Mouse (Mus musculus) hindlimb bud, embryonic 11.5 days (tissue): ENCODE data around the gene Ntrk3.

Experiments used
- DNase-seq: peaks from one replicate; pipeline ENCODE4 v3.0.0-alpha.2; 2012; ENCODE audit warnings: low read depth, low spot score; ENCODE audit errors: extremely low spot score

The Ntrk3 gene

DNA sequence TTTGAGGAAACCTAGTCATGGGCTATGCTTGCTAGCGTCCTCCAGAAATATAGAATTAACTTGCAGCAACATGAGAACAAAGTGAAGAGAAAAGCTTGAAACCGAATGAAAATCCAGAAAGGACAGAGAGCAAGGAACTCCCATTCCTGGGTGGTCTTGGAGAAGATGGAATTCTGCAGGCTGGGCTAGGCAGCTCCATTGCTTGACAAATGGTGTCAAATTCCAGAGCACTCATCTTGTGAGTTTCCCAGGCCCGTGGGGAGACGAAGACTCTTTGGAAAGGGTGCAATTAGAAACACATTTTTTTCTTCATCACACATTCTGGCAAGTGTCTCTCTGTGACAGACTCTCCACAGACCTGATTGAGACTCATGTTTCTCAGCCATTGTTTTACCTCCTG lies 479.7 kb downstream of the Ntrk3 start:
- DNase-seq: no peak

DNA sequence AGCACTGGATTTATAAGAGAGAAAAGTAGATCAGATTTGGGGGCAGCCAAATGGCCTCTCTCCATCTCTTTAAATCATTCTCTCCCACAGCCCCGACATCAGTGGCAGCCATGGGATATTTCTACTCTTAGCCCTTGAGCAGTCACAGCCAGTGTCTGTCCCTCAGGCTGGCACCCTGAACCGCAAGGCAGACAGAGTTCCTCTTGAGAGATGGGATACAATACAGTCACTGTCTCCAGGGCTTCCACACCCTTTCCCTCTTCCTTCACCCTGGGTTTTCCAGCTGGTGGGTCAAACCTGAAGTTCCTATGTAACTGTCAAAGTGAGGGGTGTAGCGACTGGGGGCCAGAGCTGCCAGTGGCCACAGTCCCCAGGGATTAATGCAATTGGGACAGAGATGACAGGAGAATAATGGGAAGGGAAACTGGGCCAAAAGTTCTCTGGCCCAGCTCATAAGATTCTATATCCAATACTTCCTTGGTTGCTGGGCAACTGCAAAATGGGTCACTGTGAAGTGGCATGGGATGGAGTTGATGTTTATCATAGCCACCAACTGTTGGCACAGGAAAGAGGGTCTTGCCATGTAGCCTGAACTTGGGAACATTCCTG lies 483.9 kb downstream of the Ntrk3 start:
- DNase-seq: no peak

DNA sequence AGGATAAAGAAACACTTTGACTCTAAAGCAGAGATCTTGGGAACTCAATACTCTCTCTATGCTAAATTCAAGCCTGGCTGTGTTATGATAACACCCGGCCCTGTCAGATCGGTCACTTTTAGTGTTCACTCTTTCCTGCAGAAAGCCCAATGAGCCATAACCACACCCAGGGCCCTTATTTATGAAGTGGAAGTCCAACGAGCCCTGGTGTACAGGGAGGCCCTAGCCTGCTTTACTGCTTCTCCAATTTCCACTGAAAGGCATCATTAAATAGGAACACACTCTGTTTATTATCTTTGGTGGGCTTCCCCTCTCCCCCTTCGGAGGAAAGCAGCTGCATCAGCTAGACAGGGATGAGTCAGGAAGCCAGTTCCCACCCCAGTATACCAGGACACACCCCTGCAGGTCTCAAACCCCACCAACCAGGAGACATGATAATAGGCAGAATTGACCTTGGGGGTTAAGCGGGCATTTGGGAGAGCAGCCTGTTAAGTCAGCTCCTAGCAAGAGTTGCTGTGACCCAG lies 489.6 kb downstream of the Ntrk3 start:
- DNase-seq: no peak

DNA sequence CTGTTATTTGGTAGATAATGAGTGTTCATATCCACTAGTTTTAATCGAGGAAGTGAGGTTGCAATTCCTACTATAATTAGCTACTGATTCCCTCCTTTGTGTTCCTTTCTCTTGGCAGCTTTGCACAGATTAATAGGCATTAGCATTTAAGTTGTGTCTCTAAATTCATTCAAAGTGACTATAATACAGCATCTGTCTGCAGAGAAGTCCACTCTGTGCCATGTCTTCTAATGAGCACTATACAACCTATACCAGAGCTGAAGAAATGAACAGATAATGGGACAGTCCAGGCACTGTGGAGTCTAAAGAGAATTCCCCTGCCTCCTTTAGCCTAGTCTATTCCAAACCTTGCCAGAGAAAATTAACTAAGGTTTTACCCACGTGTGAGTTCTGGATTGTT lies 498.8 kb downstream of the Ntrk3 start:
- no peak for DNase-seq

GRCm38 (mm10) chr7:78221668-78222067 lies 516.1 kb downstream of the Ntrk3 start:
- no peak for DNase-seq

- DNase-seq: no peak
These were observed 516.9 kb downstream of the Ntrk3 start for GRCm38 (mm10) chr7:78220949-78221348.

DNA sequence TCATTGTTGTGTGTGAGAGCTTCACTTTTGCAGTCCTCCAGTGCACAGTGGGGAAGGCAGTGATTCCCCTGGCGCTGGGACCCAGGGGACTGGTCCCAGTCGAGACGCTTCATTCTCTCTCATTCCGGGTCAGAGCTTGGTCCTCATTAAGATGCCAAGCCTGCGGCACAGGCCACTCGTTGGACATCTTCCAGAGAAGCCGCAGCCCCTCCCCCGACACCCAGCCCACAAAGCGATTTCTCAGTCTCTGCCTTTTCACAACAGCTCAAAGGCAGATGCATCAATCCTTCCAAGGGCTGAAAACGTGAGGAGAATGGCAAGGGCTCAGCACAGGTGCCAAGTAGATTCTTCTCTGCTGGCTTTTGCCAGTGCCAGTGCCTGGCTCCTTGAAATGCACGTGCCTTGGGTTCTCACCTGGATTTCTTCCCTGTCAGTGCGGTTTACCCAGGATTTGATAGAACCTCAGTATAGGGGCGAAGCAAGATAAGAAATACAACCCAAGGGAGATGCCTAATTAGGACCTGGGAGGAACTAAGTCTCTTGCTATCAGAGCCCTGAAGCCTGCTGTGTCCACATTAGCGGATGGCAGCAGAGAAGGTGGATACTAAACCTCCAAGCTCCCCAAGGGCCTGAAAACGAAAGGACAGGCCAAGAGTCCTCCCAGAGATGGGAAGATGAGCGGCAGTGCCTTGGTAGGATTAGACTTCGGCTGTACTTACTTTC lies 546.7 kb downstream of the Ntrk3 start:
- no peak for DNase-seq

GRCm38 (mm10) chr7:78185578-78185977 lies 552.2 kb downstream of the Ntrk3 start:
- no peak for DNase-seq

DNA sequence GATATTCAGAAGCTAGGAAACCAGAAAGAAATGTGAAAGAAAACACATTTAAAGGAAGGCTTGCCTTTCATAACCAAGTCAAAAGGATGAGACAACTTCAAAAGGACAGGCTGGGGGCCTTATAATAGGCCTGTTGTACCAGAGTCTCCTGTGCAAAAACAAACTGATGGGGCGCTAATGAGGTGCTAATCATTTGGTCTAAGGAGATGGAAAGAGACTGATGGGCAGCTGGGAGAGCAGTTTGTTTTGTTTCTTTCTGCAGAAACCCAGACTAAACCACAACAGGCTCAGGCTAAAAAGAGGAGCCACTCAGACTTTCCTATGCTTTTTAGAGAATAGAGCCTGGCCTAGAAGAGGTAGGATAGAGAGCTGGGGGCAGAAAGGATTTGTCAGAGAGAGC lies 554.4 kb downstream of the Ntrk3 start:
- no peak for DNase-seq

DNA sequence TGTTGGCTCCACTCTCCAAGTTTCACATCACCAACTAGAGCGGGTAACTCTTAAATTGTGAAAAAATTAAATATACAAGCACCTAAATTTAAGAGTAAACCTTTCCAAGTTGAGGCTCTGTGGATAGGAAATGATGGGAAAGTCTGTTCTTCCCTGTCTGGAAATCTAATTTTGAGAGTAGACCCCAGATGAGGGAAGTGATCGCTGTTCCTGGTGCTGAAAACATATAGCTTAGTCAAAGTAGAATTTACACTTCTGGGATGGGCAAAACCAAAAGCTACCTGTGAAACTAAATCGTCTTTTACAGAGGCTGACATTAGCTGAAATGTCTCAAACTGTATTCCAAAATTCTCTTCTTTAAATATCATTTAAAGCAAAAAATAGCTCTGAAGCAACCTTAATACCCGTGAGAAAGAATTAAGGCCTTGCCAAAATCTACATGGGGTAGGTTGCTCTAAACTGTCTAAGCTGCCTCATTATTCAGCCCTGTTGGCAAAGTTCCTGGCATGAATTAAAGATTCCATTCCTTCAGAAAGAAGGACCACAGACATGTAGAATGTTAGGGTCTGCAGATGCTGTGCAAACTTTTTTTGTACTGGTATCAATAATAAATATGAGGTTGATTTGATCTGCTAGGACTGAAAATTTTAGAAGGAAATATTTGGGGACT lies 557.7 kb downstream of the Ntrk3 start:
- DNase-seq: no peak

GRCm38 (mm10) chr7:78172267-78172955 lies 565.4 kb downstream of the Ntrk3 start:
- DNase-seq: no peak

- DNase-seq: no peak
These were observed 572.3 kb downstream of the Ntrk3 start for GRCm38 (mm10) chr7:78165466-78165865.

- no peak for DNase-seq
These were observed 579.9 kb downstream of the Ntrk3 start for GRCm38 (mm10) chr7:78157946-78158345.

GRCm38 (mm10) chr7:78145251-78145650 lies 592.6 kb downstream of the Ntrk3 start:
- DNase-seq: no peak

DNA sequence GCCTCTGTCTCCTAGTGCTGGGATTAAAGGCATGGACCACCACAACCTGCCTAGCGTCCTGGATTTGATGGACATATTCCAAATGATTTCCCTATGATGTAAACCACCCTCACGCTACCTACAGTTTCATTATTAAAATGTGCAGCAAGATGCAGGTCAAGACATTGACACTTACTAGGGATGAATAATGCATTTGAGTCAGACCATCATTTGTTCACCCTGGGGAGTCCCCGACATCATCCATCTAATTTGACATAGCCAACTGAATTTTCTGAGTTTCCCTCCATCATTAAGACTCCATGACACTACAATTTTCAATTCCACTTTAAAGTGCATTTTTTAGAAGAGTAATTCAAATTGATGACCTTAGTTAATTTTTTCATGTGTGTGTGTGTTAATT lies 593.0 kb downstream of the Ntrk3 start:
- DNase-seq: no peak

DNA sequence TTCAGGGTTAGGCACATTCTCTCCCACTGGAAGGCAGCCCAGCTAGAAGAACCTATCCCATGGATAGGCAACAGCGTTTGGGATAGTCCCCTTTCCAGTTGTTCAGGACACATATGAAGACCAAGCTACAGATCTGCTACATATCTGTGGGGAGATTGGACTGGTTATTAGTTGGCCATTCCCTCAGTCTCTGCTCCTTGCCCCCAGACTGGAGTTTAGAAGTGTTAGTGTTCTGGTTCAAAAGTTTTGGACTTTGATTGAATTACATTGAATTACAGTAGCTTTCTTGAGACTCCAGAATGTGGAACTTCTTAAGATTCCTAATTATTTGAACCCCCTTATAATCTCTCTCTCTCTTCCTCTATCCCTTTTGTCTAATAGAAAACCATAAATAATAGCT lies 607.8 kb downstream of the Ntrk3 start:
- DNase-seq: no peak
